Mouse (Mus musculus): Measurements from ENCODE around the gene Rnf182. TPM values are rescaled to one million over a fixed set of nuclear protein-coding genes. Genes with fewer than 3 reads are reported as not detected.

Rnf182 gene
- polyA plus RNA-seq, 1 experiment: 1.6 TPM

- Histone ChIP-seq H3K36me3 (ENCODE audit: control insufficient read depth, insufficient read depth, low read length, poor library complexity, severe bottlenecking) (no peaks in the 10 kb centered on the region), H3K4me1 (ENCODE audit: control insufficient read depth, insufficient read depth, low read length) (no peaks in the 10 kb centered on the region), H3K27ac (ENCODE audit: insufficient read depth, low read length) (no peak overlapping the region), H3K9ac (ENCODE audit: low read depth, poor library complexity, severe bottlenecking) (no peak overlapping the region), H3K27me3 (ENCODE audit: control insufficient read depth, insufficient read depth, low read length, poor library complexity, severe bottlenecking) (no peaks in the 10 kb centered on the region; the same call in 1 of the 2 replicates), H3K9me3 (replicated peaks; ENCODE audit: control insufficient read depth, insufficient read depth, low read length, poor library complexity, severe bottlenecking) (no peaks in the 10 kb centered on the region), H3K4me3 (ENCODE audit: low read depth, low read length) (no peak overlapping the region)
- no peak for TF ChIP-seq CTCF (IDR thresholded peaks at IDR 0.05; ENCODE audit: low read depth, low read length)
- no peak for TF ChIP-seq EP300 (IDR thresholded peaks at IDR 0.05; ENCODE audit: insufficient read depth, low read depth, low read length)
- TF ChIP-seq POLR2A (IDR thresholded peaks at IDR 0.05; ENCODE audit: insufficient read depth, low read length): no peak
Measured at GRCm38 (mm10) chr13:43633024-43633423, 17.5 kb downstream of the Rnf182 start.

- Histone ChIP-seq H3K36me3 (ENCODE audit: control insufficient read depth, insufficient read depth, low read length, poor library complexity, severe bottlenecking) (no peaks in the 10 kb centered on the region), H3K27me3 (ENCODE audit: control insufficient read depth, insufficient read depth, low read length, poor library complexity, severe bottlenecking) (no peaks in the 10 kb centered on the region), H3K27ac (ENCODE audit: insufficient read depth, low read length) (no peak overlapping the region), H3K9ac (ENCODE audit: low read depth, poor library complexity, severe bottlenecking) (no peak overlapping the region), H3K4me3 (ENCODE audit: low read depth, low read length) (no peak overlapping the region), H3K9me3 (replicated peaks; ENCODE audit: control insufficient read depth, insufficient read depth, low read length, poor library complexity, severe bottlenecking) (no peaks in the 10 kb centered on the region), H3K4me1 (ENCODE audit: control insufficient read depth, insufficient read depth, low read length) (no peaks in the 10 kb centered on the region)
- no peak for TF ChIP-seq CTCF (IDR thresholded peaks at IDR 0.05; ENCODE audit: low read depth, low read length)
- no peak for TF ChIP-seq POLR2A (IDR thresholded peaks at IDR 0.05; ENCODE audit: insufficient read depth, low read length)
- no peak for TF ChIP-seq EP300 (IDR thresholded peaks at IDR 0.05; ENCODE audit: insufficient read depth, low read depth, low read length)
Measured at GRCm38 (mm10) chr13:43637720-43638119, 22.2 kb downstream of the Rnf182 start.

DNA sequence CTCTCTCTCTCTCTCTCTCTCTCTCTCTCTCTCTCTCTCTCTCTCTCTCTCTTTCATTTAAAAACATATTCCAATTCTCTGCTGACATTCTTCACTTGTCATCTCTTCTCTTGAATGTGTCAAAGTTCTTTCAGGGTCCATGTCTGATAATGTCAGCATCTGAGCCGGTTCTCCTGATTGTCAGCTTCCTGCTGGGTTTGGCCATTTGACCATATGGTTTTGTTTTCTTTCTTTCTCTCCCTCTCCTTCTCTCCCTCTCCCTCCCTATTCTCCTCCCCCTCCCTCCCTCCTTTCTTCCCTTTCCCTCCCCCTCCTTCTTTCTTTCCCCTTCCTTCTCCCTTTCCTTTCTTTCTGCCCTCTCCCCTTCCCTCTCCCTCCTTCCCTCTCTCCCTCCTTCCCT lies 29.5 kb downstream of the Rnf182 start:
- Histone ChIP-seq H3K27ac (ENCODE audit: insufficient read depth, low read length) (no peak overlapping the region), H3K36me3 (ENCODE audit: control insufficient read depth, insufficient read depth, low read length, poor library complexity, severe bottlenecking) (no peaks in the 10 kb centered on the region), H3K27me3 (ENCODE audit: control insufficient read depth, insufficient read depth, low read length, poor library complexity, severe bottlenecking) (no peaks in the 10 kb centered on the region), H3K4me1 (ENCODE audit: control insufficient read depth, insufficient read depth, low read length) (no peaks in the 10 kb centered on the region), H3K4me3 (ENCODE audit: low read depth, low read length) (no peak overlapping the region), H3K9me3 (replicated peaks; ENCODE audit: control insufficient read depth, insufficient read depth, low read length, poor library complexity, severe bottlenecking) (no peaks in the 10 kb centered on the region), H3K9ac (ENCODE audit: low read depth, poor library complexity, severe bottlenecking) (no peak overlapping the region)
- TF ChIP-seq EP300 (IDR thresholded peaks at IDR 0.05; ENCODE audit: insufficient read depth, low read depth, low read length) (no peak), POLR2A (IDR thresholded peaks at IDR 0.05; ENCODE audit: insufficient read depth, low read length) (no peak), CTCF (IDR thresholded peaks at IDR 0.05; ENCODE audit: low read depth, low read length) (no peak)

DNA sequence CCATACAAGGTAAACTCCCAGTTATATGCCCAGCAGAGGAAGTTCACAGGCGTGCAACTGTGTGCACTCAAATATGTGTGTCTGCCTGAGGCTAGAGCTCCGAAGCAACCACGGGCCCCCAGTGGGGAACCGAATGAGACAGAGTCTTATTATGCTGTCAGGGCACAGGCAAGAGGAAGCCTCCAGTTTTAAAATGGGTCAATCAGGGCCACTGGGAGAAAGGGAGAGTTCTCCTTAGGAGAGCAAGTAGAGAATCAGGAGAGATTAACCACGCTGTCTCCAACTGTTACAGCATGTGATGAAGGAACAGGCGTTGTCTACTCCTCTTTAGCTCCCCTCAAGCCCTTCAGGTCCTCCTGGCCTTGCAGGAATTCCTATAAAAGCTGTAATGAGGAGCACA lies 33.0 kb downstream of the Rnf182 start:
- Histone ChIP-seq H3K4me1 (ENCODE audit: control insufficient read depth, insufficient read depth, low read length) (no peaks in the 10 kb centered on the region), H3K9me3 (replicated peaks; ENCODE audit: control insufficient read depth, insufficient read depth, low read length, poor library complexity, severe bottlenecking) (no peaks in the 10 kb centered on the region), H3K27me3 (ENCODE audit: control insufficient read depth, insufficient read depth, low read length, poor library complexity, severe bottlenecking) (no peaks in the 10 kb centered on the region), H3K4me3 (ENCODE audit: low read depth, low read length) (no peak overlapping the region), H3K36me3 (ENCODE audit: control insufficient read depth, insufficient read depth, low read length, poor library complexity, severe bottlenecking) (no peaks in the 10 kb centered on the region), H3K9ac (ENCODE audit: low read depth, poor library complexity, severe bottlenecking) (no peak overlapping the region), H3K27ac (ENCODE audit: insufficient read depth, low read length) (no peak overlapping the region)
- TF ChIP-seq POLR2A (IDR thresholded peaks at IDR 0.05; ENCODE audit: insufficient read depth, low read length) (no peak), CTCF (IDR thresholded peaks at IDR 0.05; ENCODE audit: low read depth, low read length) (no peak), EP300 (IDR thresholded peaks at IDR 0.05; ENCODE audit: insufficient read depth, low read depth, low read length) (no peak)

DNA sequence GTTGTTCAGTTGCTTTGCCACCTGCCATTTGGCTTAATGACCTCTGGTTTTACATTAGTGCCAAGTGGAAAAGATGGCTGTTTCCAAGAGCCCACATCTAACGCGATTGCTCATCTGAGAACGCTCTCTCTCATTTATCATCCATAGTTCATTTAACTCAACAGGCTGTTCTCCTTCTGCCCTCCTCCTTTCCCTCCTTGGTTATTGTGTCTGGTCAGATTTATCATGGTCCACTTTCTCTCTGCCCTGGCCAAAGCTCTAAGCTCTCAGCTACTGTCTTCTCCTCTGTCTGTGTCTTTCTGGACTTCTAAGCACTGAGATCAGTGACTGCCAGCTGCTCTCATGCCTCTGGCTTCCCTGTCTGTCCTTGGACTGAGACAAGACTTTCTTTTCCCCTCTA lies 35.8 kb downstream of the Rnf182 start:
- Histone ChIP-seq H3K4me1 (ENCODE audit: control insufficient read depth, insufficient read depth, low read length) (no peaks in the 10 kb centered on the region), H3K27ac (ENCODE audit: insufficient read depth, low read length) (no peak overlapping the region), H3K9ac (ENCODE audit: low read depth, poor library complexity, severe bottlenecking) (no peak overlapping the region), H3K36me3 (ENCODE audit: control insufficient read depth, insufficient read depth, low read length, poor library complexity, severe bottlenecking) (no peaks in the 10 kb centered on the region), H3K4me3 (ENCODE audit: low read depth, low read length) (no peak overlapping the region), H3K27me3 (ENCODE audit: control insufficient read depth, insufficient read depth, low read length, poor library complexity, severe bottlenecking) (no peaks in the 10 kb centered on the region), H3K9me3 (replicated peaks; ENCODE audit: control insufficient read depth, insufficient read depth, low read length, poor library complexity, severe bottlenecking) (no peaks in the 10 kb centered on the region)
- TF ChIP-seq POLR2A (IDR thresholded peaks at IDR 0.05; ENCODE audit: insufficient read depth, low read length) (no peak), EP300 (IDR thresholded peaks at IDR 0.05; ENCODE audit: insufficient read depth, low read depth, low read length) (no peak), CTCF (IDR thresholded peaks at IDR 0.05; ENCODE audit: low read depth, low read length) (no peak)

GRCm38 (mm10) chr13:43654091-43654490 lies 38.6 kb downstream of the Rnf182 start:
- TF ChIP-seq EP300 (IDR thresholded peaks at IDR 0.05; ENCODE audit: insufficient read depth, low read depth, low read length) (no peak), POLR2A (IDR thresholded peaks at IDR 0.05; ENCODE audit: insufficient read depth, low read length) (no peak), CTCF (IDR thresholded peaks at IDR 0.05; ENCODE audit: low read depth, low read length) (no peak)
- Histone ChIP-seq H3K36me3 (ENCODE audit: control insufficient read depth, insufficient read depth, low read length, poor library complexity, severe bottlenecking) (no peaks in the 10 kb centered on the region), H3K27ac (ENCODE audit: insufficient read depth, low read length) (no peak overlapping the region), H3K4me1 (ENCODE audit: control insufficient read depth, insufficient read depth, low read length) (no peaks in the 10 kb centered on the region), H3K27me3 (ENCODE audit: control insufficient read depth, insufficient read depth, low read length, poor library complexity, severe bottlenecking) (no peaks in the 10 kb centered on the region), H3K9me3 (replicated peaks; ENCODE audit: control insufficient read depth, insufficient read depth, low read length, poor library complexity, severe bottlenecking) (no peaks in the 10 kb centered on the region), H3K9ac (ENCODE audit: low read depth, poor library complexity, severe bottlenecking) (no peak overlapping the region), H3K4me3 (ENCODE audit: low read depth, low read length) (no peak overlapping the region)
